Mouse (Mus musculus) B cell, adult 2 months (primary cell): ENCODE results near the gene Jup.

Experiments used
- DNase-seq, 2 experiments: peaks; one replicate each; pipeline ENCODE4 v3.0.0; 2022

Jup gene

GRCm38 (mm10) chr11:100397600-100398389 lies at the start of gene Jup:
Gene Jup (minus strand): TSS chr11:100397763.
- peak; percentile 97 to 98 for DNase-seq

DNA sequence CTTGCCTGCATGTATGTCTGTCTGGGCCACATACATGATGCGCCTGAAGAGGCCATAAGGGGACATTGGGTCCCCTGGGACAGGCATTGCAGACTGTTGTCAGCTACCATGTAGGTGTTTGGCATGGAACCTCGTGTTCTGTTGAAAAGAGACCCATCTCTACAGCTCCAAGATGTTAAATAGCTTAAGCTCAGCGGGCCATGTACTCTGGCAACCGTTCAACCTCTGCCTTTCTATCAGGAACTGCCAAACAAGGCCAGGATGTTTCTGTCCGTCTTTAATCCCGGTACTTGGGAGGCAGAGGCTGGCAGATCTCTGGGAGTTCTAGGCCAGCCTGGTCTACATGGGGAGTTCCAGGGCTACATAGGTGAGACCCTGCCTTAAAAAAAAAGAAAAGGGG lies 45.1 kb upstream of the Jup start:
- no peak for DNase-seq

DNA sequence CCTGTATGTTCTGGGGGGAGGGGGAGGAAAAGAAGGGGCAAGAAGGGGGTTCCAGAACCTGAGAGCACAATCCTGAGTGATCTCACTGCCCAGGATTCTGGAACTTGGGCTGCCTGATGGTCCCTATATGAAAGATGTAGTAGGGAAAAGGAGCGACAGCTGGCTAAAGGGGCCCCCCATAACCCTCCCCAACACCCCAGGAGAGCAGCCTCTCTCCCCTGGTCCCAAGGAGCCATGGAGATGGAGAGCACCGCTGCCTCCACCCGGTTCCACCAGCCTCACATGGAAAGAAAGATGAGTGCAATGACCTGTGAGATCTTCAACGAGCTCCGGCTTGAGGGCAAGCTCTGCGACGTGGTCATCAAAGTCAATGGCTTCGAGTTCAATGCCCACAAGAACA lies 44.2 kb upstream of the Jup start, which contains the start of the genes Nt5c3b and Klhl10:
Gene Nt5c3b, minus strand, starts transcription at position 12 of the 400 bp plus-strand sequence.
Gene Klhl10, plus strand, starts transcription at position 121 of the 400 bp plus-strand sequence.
- no peak for DNase-seq

GRCm38 (mm10) chr11:100440691-100441522 lies 43.3 kb upstream of the Jup start:
- DNase-seq: peak; percentile 87

GRCm38 (mm10) chr11:100437901-100438300 lies 40.3 kb upstream of the Jup start:
- DNase-seq: no peak

DNA sequence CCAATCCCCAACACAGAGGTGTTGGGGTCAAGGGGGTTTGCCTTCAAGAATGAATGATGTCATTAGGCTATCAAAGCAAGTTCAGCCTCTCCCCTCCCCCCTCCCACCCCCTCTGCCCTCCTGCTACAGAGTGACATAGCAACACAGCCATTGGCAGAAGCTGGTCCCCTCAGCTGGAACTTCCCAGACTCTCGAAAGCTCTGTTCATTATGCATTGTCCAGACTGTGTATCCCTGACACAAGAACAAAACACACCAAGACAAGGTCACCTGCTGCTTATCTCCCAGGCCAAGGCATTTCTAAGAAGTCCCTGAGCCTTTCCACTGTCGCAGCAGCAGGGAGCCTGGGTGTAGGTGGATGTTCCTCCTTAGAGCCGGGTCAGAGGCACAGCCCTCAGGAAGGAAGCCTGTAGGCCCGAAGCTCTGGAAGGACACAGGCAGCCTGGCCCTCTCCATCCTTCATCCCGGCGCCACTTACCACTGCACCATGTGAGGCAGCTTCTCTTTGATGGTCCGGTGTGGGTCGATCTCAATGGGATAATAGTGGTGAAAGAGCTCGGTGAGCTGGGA lies 38.2 kb upstream of the Jup start:
- DNase-seq: no peak

DNA sequence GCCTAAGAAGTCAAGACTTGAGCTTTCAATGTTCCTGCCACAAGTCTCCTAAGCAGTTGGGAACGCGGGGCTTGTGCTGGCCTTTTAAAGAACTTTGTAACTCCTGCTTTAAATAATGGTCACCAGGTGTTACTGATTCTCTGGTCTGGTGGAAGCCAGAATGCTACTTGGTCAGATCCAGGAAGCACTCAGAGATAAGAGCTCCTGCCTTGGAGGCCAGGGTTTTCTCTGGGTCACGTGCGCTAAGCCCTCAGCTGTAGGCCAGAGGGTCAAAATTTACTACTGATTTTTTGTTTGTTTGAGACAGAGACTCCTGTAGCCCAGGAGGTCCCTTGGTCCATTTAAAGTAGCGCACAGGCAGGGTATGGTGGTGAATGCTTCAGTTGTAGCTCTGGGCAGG lies 34.4 kb upstream of the Jup start:
- DNase-seq: no peak

GRCm38 (mm10) chr11:100430052-100430451 lies 32.5 kb upstream of the Jup start:
- DNase-seq: no peak

- DNase-seq: no peak
These were observed 31.1 kb upstream of the Jup start for GRCm38 (mm10) chr11:100428612-100429199.

GRCm38 (mm10) chr11:100426820-100427219 lies 29.3 kb upstream of the Jup start:
- DNase-seq: no peak

GRCm38 (mm10) chr11:100425851-100426250 lies 28.3 kb upstream of the Jup start:
- DNase-seq: peak; percentile 70 to 72

DNA sequence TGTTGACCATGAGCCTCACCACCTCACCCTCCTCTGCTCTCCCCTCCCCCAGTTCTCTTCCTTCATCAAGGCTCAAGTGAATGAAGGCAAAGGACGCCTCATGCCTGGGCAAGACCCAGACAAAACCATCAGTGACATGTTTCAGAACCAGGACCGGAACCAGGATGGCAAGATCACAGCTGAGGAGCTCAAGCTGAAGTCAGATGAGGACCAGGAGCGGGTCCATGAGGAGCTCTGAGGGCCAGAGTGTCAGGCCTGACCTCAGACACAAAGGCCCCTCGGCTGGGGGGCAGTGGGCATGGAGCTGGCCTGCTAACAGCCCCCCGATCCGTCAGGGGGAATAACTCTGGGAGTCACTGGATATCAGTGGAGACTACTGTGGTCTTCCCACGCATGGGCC lies 26.3 kb upstream of the Jup start:
- DNase-seq: no peak

GRCm38 (mm10) chr11:100421537-100421936 lies 24.0 kb upstream of the Jup start:
- no peak for DNase-seq

DNA sequence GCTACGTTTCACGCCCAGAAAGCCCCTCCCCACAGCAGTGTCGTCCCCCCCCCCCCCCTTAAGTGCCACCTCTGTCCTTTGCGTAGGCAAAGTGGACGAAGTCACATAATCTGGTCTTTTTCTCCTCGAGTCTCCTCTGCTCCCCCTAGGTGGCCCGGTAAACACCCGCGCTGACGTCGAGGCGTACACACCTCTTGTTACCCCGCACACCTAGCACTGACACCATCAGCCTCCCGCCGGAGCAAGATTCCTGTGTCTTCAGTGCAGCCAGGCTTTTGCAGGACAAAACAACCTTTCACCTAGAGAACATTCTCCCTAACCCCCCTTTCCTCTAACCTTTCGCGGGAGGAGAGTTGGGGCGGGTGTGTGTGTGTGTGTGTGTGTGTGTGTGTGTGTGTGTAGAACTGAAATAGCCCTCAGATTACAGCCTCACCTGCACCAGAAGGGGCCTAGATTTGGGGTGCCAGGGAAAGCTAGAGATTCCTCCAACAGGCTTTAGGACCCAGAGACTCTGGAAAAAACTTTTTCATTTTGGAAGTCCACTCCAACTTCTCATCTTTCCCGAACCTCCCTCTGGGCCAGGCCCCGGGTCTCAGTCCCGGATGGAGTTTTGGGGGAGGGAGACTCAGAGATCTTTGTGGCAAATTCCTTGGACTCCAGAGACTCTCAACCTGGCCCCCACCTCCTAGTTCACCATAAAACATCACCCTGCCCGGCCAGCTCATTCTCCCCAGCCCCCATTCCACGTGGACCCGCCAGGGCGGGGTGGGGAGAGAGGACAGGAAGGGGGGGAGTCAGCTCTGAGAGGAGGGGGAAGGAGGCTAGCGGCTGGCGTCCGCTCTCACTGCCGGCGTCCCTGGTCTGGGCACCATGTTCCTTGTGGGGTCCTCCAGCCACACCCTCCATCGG lies 17.6 kb upstream of the Jup start, which contains the start of gene Fkbp10:
Gene Fkbp10, plus strand, starts transcription at position 784 of the 909 bp plus-strand sequence.
- peak; percentile 22 to 25 for DNase-seq

DNA sequence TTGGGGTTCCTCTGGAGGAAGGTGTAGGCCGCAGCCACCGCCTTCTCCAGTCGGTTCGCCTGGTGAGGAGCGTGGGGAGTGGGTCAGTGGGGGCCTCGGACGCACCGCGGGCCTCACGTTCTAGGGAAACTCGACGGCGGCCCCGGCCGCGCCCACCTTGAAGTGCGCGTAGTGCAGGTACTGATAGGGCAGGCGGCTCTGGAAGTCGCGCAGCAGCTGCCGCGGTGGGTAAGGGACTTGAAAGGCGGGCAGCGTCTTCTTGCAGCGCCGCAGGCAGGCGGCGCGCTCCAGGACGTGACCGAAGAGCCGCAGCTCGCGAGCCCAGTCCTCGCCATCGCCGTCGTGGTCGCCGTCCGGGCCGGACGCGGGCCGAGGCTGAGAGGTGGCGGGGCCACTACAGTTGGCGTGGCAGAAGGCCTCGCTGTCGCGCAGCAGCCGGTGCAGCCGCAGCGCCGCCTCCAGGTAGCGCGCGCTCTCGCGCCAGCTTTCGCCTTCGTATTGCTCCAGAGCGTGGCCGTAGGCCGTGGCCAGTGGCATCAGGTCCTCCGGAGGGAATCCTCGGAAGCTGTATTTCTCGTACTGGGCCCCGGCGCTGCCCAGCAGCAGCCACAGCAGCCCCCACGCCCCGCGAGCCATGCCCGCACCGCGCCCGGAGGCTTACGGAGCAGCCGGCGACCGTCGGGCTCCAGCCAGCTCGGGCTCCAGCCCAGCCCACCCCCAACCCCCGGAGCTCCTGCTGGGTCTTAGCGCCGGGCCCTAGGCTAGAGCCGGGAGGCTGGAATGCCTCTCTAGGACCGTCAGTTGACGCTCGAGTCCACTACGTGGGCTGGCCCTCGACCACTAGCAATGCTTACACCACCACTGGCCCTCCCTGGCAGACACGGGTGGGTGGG lies 16.7 kb upstream of the Jup start, which contains the start of gene P3h4:
Gene P3h4, minus strand, starts transcription at position 816 of the 893 bp plus-strand sequence.
- peak; percentile 65 to 66 for DNase-seq

- DNase-seq: no peak
These were observed 16.0 kb upstream of the Jup start for GRCm38 (mm10) chr11:100413541-100413940.

- no peak for DNase-seq
These were observed 14.2 kb upstream of the Jup start for GRCm38 (mm10) chr11:100411736-100412135.

- no peak for DNase-seq
These were observed 12.1 kb upstream of the Jup start for GRCm38 (mm10) chr11:100409686-100410085.

- DNase-seq: no peak
These were observed 11.4 kb upstream of the Jup start for GRCm38 (mm10) chr11:100408835-100409462.
